ENCODE assay signal across 21 mouse cellular contexts in the genomic region with DNA sequence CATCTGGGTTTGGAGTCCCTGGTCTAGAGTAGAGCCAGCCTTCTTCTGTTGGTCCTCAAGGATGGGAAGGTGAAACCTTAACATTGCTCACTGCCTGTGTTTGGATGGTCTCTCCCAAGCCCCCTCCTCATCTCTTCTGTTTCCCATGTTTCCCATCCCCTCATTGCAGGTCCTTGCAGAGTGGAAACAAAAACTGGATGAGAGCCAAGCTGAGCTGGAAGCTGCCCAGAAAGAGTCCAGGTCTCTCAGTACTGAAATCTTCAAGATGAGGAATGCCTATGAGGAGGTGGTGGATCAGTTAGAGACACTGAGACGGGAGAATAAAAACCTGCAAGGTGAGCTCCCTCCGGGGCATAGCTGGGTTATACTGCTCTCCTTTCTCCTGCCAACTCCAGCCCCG. TPM values are rescaled to one million over a fixed set of nuclear protein-coding genes. Genes with fewer than 3 reads are reported as not detected.
DNase-seq lines count a peak whose midpoint lies in the region; ATAC-seq and TF ChIP-seq lines count a peak whose summit lies in the region.
"Had no signal": no experiment of that assay in that cellular context is flagged by ENCODE, and none has a peak within 500 bp of the region (broad histone marks: within the 10 kb centered on the region; RNA-seq: fewer than 3 reads in every experiment).

No protein-coding gene starts in this region.

- no peak overlapping the region for H3K4me3 ChIP-seq in kidney, embryonic 16.5 days (ENCODE audit: low read length)
- H3K4me3 ChIP-seq in midbrain, postnatal 0 days (ENCODE audit: low read depth, low read length) = no peak overlapping the region
- H3K4me3 ChIP-seq in midbrain, embryonic 13.5 days (replicated peaks) = no peak overlapping the region
- H3K4me3 ChIP-seq: embryonic facial prominence, embryonic 12.5 days; forebrain, embryonic 12.5 days; heart, embryonic 10.5 days; hindbrain, embryonic 10.5 days had no signal

- WGBS in kidney, embryonic 16.5 days = 61% methylated on average over 3 of the region's 3 CpGs
- WGBS in midbrain, postnatal 0 days = 82% methylated on average over 3 of the region's 3 CpGs
- 82% methylated on average over 3 of the region's 3 CpGs for WGBS in midbrain, embryonic 13.5 days

- TF ChIP-seq CTCF in midbrain, postnatal 0 days (IDR thresholded peaks at IDR 0.05) = no peak

- no peaks in the 10 kb centered on the region for H3K27me3 ChIP-seq in kidney, embryonic 16.5 days (ENCODE audit: insufficient read depth, low read length)
- no peaks in the 10 kb centered on the region for H3K27me3 ChIP-seq in midbrain, postnatal 0 days (ENCODE audit: insufficient read depth, low read length)
- no peaks in the 10 kb centered on the region for H3K27me3 ChIP-seq in midbrain, embryonic 13.5 days
- H3K27me3 ChIP-seq: embryonic facial prominence, embryonic 12.5 days; forebrain, embryonic 12.5 days had no signal

- no peak overlapping the region for H3K9ac ChIP-seq in kidney, embryonic 16.5 days (replicated peaks; ENCODE audit: low read length)
- H3K9ac ChIP-seq in midbrain, postnatal 0 days (replicated peaks; ENCODE audit: low read length, poor library complexity, severe bottlenecking) = no peak overlapping the region
- H3K9ac ChIP-seq in midbrain, embryonic 13.5 days (replicated peaks) = no peak overlapping the region
- H3K9ac ChIP-seq: embryonic facial prominence, embryonic 12.5 days; forebrain, embryonic 12.5 days; hindbrain, embryonic 14.5 days had no signal

- H3K4me2 ChIP-seq in kidney, embryonic 16.5 days (replicated peaks; ENCODE audit: low read depth, low read length) = no peak overlapping the region
- no peak overlapping the region for H3K4me2 ChIP-seq in midbrain, postnatal 0 days (ENCODE audit: low read depth, low read length, poor library complexity, severe bottlenecking)
- H3K4me2 ChIP-seq in midbrain, embryonic 13.5 days (replicated peaks) = no peak overlapping the region
- H3K4me2 ChIP-seq: embryonic facial prominence, embryonic 12.5 days; forebrain, embryonic 12.5 days; hindbrain, embryonic 14.5 days had no signal

- ATAC-seq in kidney, embryonic 16.5 days (ENCODE audit: low FRiP score, low TSS enrichment) = no peak
- ATAC-seq in midbrain, postnatal 0 days (ENCODE audit: low FRiP score) = no peak
- ATAC-seq in midbrain, embryonic 13.5 days = no peak
- ATAC-seq: forebrain, embryonic 16.5 days had no signal

- H3K4me1 ChIP-seq in kidney, embryonic 16.5 days (ENCODE audit: insufficient read depth, low read length) = no peaks in the 10 kb centered on the region
- H3K4me1 ChIP-seq in midbrain, postnatal 0 days (ENCODE audit: insufficient read depth, low read length) = no peaks in the 10 kb centered on the region
- H3K4me1 ChIP-seq in midbrain, embryonic 13.5 days (replicated peaks) = no peaks in the 10 kb centered on the region
- H3K4me1 ChIP-seq: embryonic facial prominence, embryonic 12.5 days; forebrain, embryonic 12.5 days; hindbrain, embryonic 10.5 days had no signal

- no peaks in the 10 kb centered on the region for H3K36me3 ChIP-seq in kidney, embryonic 16.5 days (ENCODE audit: insufficient read depth, low read length)
- H3K36me3 ChIP-seq in midbrain, postnatal 0 days (ENCODE audit: insufficient read depth, low read length) = no peaks in the 10 kb centered on the region
- H3K36me3 ChIP-seq in midbrain, embryonic 13.5 days = no peaks in the 10 kb centered on the region
- H3K36me3 ChIP-seq: embryonic facial prominence, embryonic 12.5 days; forebrain, embryonic 12.5 days; heart, embryonic 10.5 days; hindbrain, embryonic 10.5 days had no signal

- no peak overlapping the region for H3K27ac ChIP-seq in kidney, embryonic 16.5 days (ENCODE audit: low read length)
- H3K27ac ChIP-seq in midbrain, postnatal 0 days (ENCODE audit: low read depth, low read length) = no peak overlapping the region
- no peak overlapping the region for H3K27ac ChIP-seq in midbrain, embryonic 13.5 days
- H3K27ac ChIP-seq: embryonic facial prominence, embryonic 12.5 days; forebrain, embryonic 12.5 days; heart, embryonic 10.5 days; hindbrain, embryonic 10.5 days; hindbrain, embryonic 14.5 days had no signal

- no peaks in the 10 kb centered on the region for H3K9me3 ChIP-seq in kidney, embryonic 16.5 days (ENCODE audit: low read length)
- no peaks in the 10 kb centered on the region for H3K9me3 ChIP-seq in midbrain, postnatal 0 days (ENCODE audit: low read length)
- H3K9me3 ChIP-seq in midbrain, embryonic 13.5 days = no peaks in the 10 kb centered on the region
- H3K9me3 ChIP-seq: embryonic facial prominence, embryonic 12.5 days; forebrain, embryonic 12.5 days; heart, embryonic 10.5 days; hindbrain, embryonic 10.5 days had no signal

- DNase-seq in cerebellum, postnatal 14 days = peak; percentile 56 to 60
- DNase-seq in cerebellum, adult 11 months = no peak
- DNase-seq in kidney, postnatal 4 days = peak; percentile 8 to 16
- DNase-seq in midbrain, postnatal 0 days (ENCODE audit: low spot score) = peak; percentile 19
- DNase-seq: adrenal gland, adult 2 months; cerebellum, adult 18-20 months; cerebellum, adult 9-11 months; embryo, embryonic 11 days; gastrocnemius, postnatal 10 days; heart, adult 18-20 months; heart, postnatal 10 days had no signal

RNA-seq across cellular contexts. Expression of gene Myh13, which starts 40.8 kb away (rescaled TPM):
- not detected in 2 replicates for polyA plus RNA-seq in kidney, embryonic 16.5 days (2015; fragmentation: Nextera tagmentation; extraction: Ambion mirVana)
- 0.11 and 0.52 TPM in 2 replicates for total RNA-seq in midbrain, postnatal 0 days (2014; rRNA removed)
- polyA plus RNA-seq in midbrain, postnatal 0 days (2015; fragmentation: Nextera tagmentation; extraction: Ambion mirVana) = 0.20 and 0.23 TPM in 2 replicates
- polyA plus RNA-seq in midbrain, embryonic 13.5 days (2015; fragmentation: Nextera tagmentation; extraction: Ambion mirVana) = not detected in 2 replicates
- total RNA-seq: adrenal gland, adult 2 months; common myeloid progenitor, adult 5-6 weeks; heart, adult 18-20 months had no signal
- polyA plus RNA-seq: adrenal gland, adult 2 months; forebrain, embryonic 12.5 days; forebrain, embryonic 16.5 days; heart, embryonic 10.5 days; heart, embryonic 14.5 days; hindbrain, embryonic 10.5 days had no signal
